Mouse (Mus musculus) ES-E14 (cell line): ENCODE results near the gene Ncoa7. TPM values are rescaled to one million over a fixed set of nuclear protein-coding genes. Genes with fewer than 3 reads are reported as not detected.
A peak's percentile ranks its signal among the peaks of the same experiment; 100 is the strongest.

Experiments used
- DNase-seq: peaks from one replicate; pipeline ENCODE4 v3.0.0-alpha.2; 2013; ENCODE audit warnings: low read depth, low spot score
- H3K27ac ChIP-seq: 2 replicates; pipeline ENCODE4 v1.5.1; 2012; ENCODE audit warnings: low read depth, mild to moderate bottlenecking, low read length, moderate library complexity, mixed read lengths; ENCODE audit not compliant: poor library complexity, insufficient read depth, severe bottlenecking
- H3K36me3 ChIP-seq: 2 replicates; pipeline ENCODE4 v1.6.1; 2012; ENCODE audit warnings: mild to moderate bottlenecking, low read length, moderate library complexity, mixed read lengths; ENCODE audit not compliant: control insufficient read depth, poor library complexity, insufficient read depth, severe bottlenecking
- H3K4me1 ChIP-seq, 2 experiments: fragments of 150-350 bp in 1 of 2; sonication (generic) in 1 of 2; 2 replicates each; pipeline ENCODE4 v1.6.1; 2012; ENCODE audit warnings: low read length in 2 of 2, mild to moderate bottlenecking in 1 of 2, mixed read lengths in 1 of 2; ENCODE audit not compliant: control insufficient read depth in 2 of 2, insufficient read depth in 2 of 2, poor library complexity in 1 of 2
- H3K4me3 ChIP-seq, 2 experiments: fragments of 150-350 bp in 1 of 2; sonication (generic) in 1 of 2; 2 replicates each; pipeline ENCODE4 v1.5.1; 2012; ENCODE audit warnings: low read length in 2 of 2, low read depth in 1 of 2, mild to moderate bottlenecking in 1 of 2, mixed read lengths in 1 of 2; ENCODE audit not compliant: insufficient read depth in 1 of 2, poor library complexity in 1 of 2, severe bottlenecking in 1 of 2
- H3K9ac ChIP-seq: 2 replicates; pipeline ENCODE4 v1.6.1; 2012; ENCODE audit warnings: low read depth, mild to moderate bottlenecking, low read length, mixed read lengths; ENCODE audit not compliant: poor library complexity, insufficient read depth, severe bottlenecking
- H3K9me3 ChIP-seq: fragments of 150-350 bp; sonication (generic); 2 replicates; pipeline ENCODE4 v1.6.1; 2012; ENCODE audit warnings: low read depth, mild to moderate bottlenecking, low read length; ENCODE audit not compliant: control insufficient read depth, insufficient read depth
- CHD2 ChIP-seq: IDR thresholded peaks from 2 replicates; pipeline ENCODE4 v1.6.1; 2014; ENCODE audit warnings: mild to moderate bottlenecking, low read depth, low read length, inconsistent platforms
- HCFC1 ChIP-seq: IDR thresholded peaks from 2 replicates; pipeline ENCODE4 v1.6.1; 2012; ENCODE audit warnings: low read length, inconsistent platforms, borderline replicate concordance; ENCODE audit not compliant: insufficient read depth
- MAFK ChIP-seq: IDR thresholded peaks from 2 replicates; pipeline ENCODE4 v1.6.1; 2014; ENCODE audit warnings: mild to moderate bottlenecking, low read depth, low read length, inconsistent platforms; ENCODE audit not compliant: insufficient read depth
- ZC3H11A ChIP-seq: IDR thresholded peaks from 2 replicates; pipeline ENCODE4 v1.6.1; 2012; ENCODE audit warnings: low read depth, mild to moderate bottlenecking, inconsistent platforms, low read length, borderline replicate concordance
- ZNF384 ChIP-seq: IDR thresholded peaks from 2 replicates; pipeline ENCODE4 v1.6.1; 2012; ENCODE audit warnings: low read depth, low read length, inconsistent platforms
- in situ Hi-C, 2 experiments: fragments of 600-800 bp; cut with MboI; formaldehyde crosslinking; loops; one replicate each; pipeline ENCODE4 v1.15.1; 2025; ENCODE audit warnings: low sequenced_read_pairs in 2 of 2, inconsistent platforms in 1 of 2; ENCODE audit not compliant: unreplicated experiment in 2 of 2
- total RNA-seq: library from RNA; depleted of rRNA; stranded (reverse); fragments of 300-350 nt; gene quantifications from 2 replicates; pipeline ENCODE4 v1.2.3, GENCODE M21; 2012

Ncoa7 gene
- total RNA-seq, 1 experiment: 8.7 TPM

- no peaks in the 10 kb centered on the region for H3K9me3 ChIP-seq
- in situ Hi-C loops: loop anchor here in 1 of 2 experiments (10.0 to 25.0 kb wide), 2 partner anchors 180 to 688 kb away; partner anchors contain the start of genes Hddc2 and Ncoa7
- peaks cover 2 to 7% of the 10 kb centered on the region in 2 experiments; a peak in 3 of 4 replicates for H3K4me1 ChIP-seq
- no peak for DNase-seq
- H3K36me3 ChIP-seq: no peaks in the 10 kb centered on the region; the same call in 1 of the 2 replicates
- H3K4me3 ChIP-seq: no peak overlapping the region
- H3K9ac ChIP-seq: no peak overlapping the region
- H3K27ac ChIP-seq: no peak overlapping the region
- TF ChIP-seq HCFC1 (no peak), CHD2 (no peak), ZNF384 (no peak), ZC3H11A (no peak), MAFK (no peak)
Measured at GRCm38 (mm10) chr10:30624161-30625019, 178.7 kb downstream of the Ncoa7 start.

- TF ChIP-seq ZC3H11A (peak; percentile 51; the same call in 1 of the 2 replicates), CHD2 (no peak)
- no peak overlapping the region for H3K9ac ChIP-seq
- H3K36me3 ChIP-seq: no peaks in the 10 kb centered on the region
- no peak overlapping the region for H3K4me3 ChIP-seq
- in situ Hi-C loops: loop anchor here in 1 of 2 experiments (10.0 to 25.0 kb wide), 2 partner anchors 182 to 689 kb away; partner anchors contain the start of genes Hddc2 and Ncoa7
- H3K27ac ChIP-seq: no peak overlapping the region
- peaks cover 2 to 7% of the 10 kb centered on the region in 2 experiments; a peak in 3 of 4 replicates for H3K4me1 ChIP-seq
- no peak for DNase-seq
- H3K9me3 ChIP-seq: no peaks in the 10 kb centered on the region
Measured at GRCm38 (mm10) chr10:30622928-30623327, 180.2 kb downstream of the Ncoa7 start.

- no peak overlapping the region for H3K27ac ChIP-seq
- in situ Hi-C loops: loop anchor here in 1 of 2 experiments (25.0 kb wide), 1 partner anchor 693 kb away; the partner anchor contains the start of gene Hddc2
- H3K4me1 ChIP-seq: peaks cover 0 to 5% of the 10 kb centered on the region in 2 experiments; a peak in 1 of 4 replicates
- peak overlapping the region; percentile 70 to 85 for H3K4me3 ChIP-seq
- H3K9me3 ChIP-seq: no peaks in the 10 kb centered on the region
- H3K36me3 ChIP-seq: no peaks in the 10 kb centered on the region
- no peak overlapping the region for H3K9ac ChIP-seq
- TF ChIP-seq CHD2 (no peak), ZNF384 (no peak), HCFC1 (no peak), ZC3H11A (no peak), MAFK (no peak)
- no peak for DNase-seq
Measured at GRCm38 (mm10) chr10:30618918-30619210, 184.3 kb downstream of the Ncoa7 start.

- Histone ChIP-seq H3K9me3 (no peaks in the 10 kb centered on the region), H3K27ac (peak overlapping the region; percentile 71), H3K4me3 (peak overlapping the region; percentile 70 to 85), H3K9ac (peak overlapping the region; percentile 82), H3K4me1 (peaks cover 0 to 3% of the 10 kb centered on the region in 2 experiments; a peak in 1 of 4 replicates), H3K36me3 (no peaks in the 10 kb centered on the region)
- no peak for TF ChIP-seq CHD2
- no peak for TF ChIP-seq ZNF384
- TF ChIP-seq HCFC1: peak; percentile 84
- TF ChIP-seq ZC3H11A: 0 out of 2 replicates have a peak, but pooled peaks have one; percentile 25
- TF ChIP-seq MAFK: no peak
- peak; percentile 94 for DNase-seq
- in situ Hi-C loops: loop anchor here in 1 of 2 experiments (25.0 kb wide), 1 partner anchor 694 kb away; the partner anchor contains the start of gene Hddc2
Measured at GRCm38 (mm10) chr10:30618091-30618917, 184.8 kb downstream of the Ncoa7 start.
